Mouse (Mus musculus) thymus, adult 2 months (tissue): Measurements from ENCODE around the gene Klhl40. TPM values are rescaled to one million over a fixed set of nuclear protein-coding genes. Genes with fewer than 3 reads are reported as not detected.

Experiments
- DNase-seq: peaks from one replicate; pipeline ENCODE4 v3.0.0; 2021
- H3K27ac ChIP-seq: fragments of 200-500 bp; 2 replicates; pipeline ENCODE4 v1.5.1; 2012; ENCODE audit warnings: low read length, control low read depth; ENCODE audit not compliant: control insufficient read depth, insufficient read depth
- H3K27me3 ChIP-seq: fragments of 200-500 bp; 2 replicates; pipeline ENCODE4 v1.6.1; 2012; ENCODE audit warnings: mild to moderate bottlenecking, low read length, moderate library complexity, mixed read lengths; ENCODE audit not compliant: control insufficient read depth, insufficient read depth
- H3K36me3 ChIP-seq: fragments of 200-500 bp; 2 replicates; pipeline ENCODE4 v1.6.1; 2012; ENCODE audit warnings: mild to moderate bottlenecking, low read length, moderate library complexity; ENCODE audit not compliant: control insufficient read depth, insufficient read depth
- H3K4me1 ChIP-seq: fragments of 200-500 bp; replicated peaks from 2 replicates; pipeline ENCODE4 v1.6.1; 2012; ENCODE audit warnings: low read length; ENCODE audit not compliant: control insufficient read depth, insufficient read depth
- H3K4me3 ChIP-seq: fragments of 200-500 bp; 2 replicates; pipeline ENCODE4 v1.5.1; 2012; ENCODE audit warnings: mild to moderate bottlenecking, low read length, control low read depth, moderate library complexity; ENCODE audit not compliant: control insufficient read depth, insufficient read depth
- CTCF ChIP-seq: fragments of 200-500 bp; IDR thresholded peaks from 2 replicates; pipeline ENCODE4 v1.5.1; 2012; ENCODE audit warnings: mild to moderate bottlenecking, control low read depth, low read length, moderate library complexity, borderline replicate concordance; ENCODE audit not compliant: control insufficient read depth, poor library complexity, insufficient read depth; ENCODE audit errors: extremely low read depth
- POLR2A ChIP-seq: fragments of 200-500 bp; IDR thresholded peaks from 2 replicates; pipeline ENCODE4 v1.6.1; 2012; ENCODE audit warnings: mild to moderate bottlenecking, low read length, control low read depth, moderate library complexity; ENCODE audit not compliant: control insufficient read depth, poor library complexity, insufficient read depth; ENCODE audit errors: extremely low read depth
- WGBS: fragments of 180-500 bp; shearing (Covaris S2); methylation state at CpG from one replicate; pipeline ENCODE4 v1.1.7; 2018; 5-methylcytosine and 5-hydroxymethylcytosine counted together
- polyA plus RNA-seq: library from polyadenylated mRNA; depleted of rRNA; stranded (reverse); fragments of >200 nt; gene quantifications from 2 replicates; pipeline ENCODE4 v1.2.3, GENCODE M21; 2012; rRNA removed

The Klhl40 gene
- polyA plus RNA-seq, 1 experiment = 0.93 TPM

DNA sequence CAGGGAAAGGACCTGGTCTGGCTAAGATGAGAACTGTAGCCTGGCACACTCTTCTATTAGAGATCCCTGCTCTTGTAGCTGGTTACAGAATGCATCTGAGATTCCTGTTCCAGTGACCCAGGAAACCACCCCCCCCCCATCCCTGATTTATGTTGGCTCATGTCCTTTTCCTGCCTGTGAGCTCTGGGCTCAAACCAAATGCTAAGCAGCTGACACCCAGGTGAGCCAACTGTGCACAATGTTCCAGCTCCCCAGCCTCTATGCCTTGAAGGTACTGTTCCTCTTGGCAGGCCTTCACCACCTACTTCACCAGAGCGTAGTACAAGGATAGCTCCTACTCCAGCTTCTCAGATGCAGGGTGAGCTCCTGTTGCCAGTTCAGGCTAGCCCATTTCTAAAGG lies 45.6 kb downstream of the Klhl40 start:
- no peaks in the 10 kb centered on the region for H3K27me3 ChIP-seq
- no peak for DNase-seq
- H3K4me1 ChIP-seq = no peaks in the 10 kb centered on the region
- no peaks in the 10 kb centered on the region for H3K36me3 ChIP-seq
- WGBS = 93% methylated on average over 1 of the region's 1 CpGs
- no peak for TF ChIP-seq CTCF
- no peak overlapping the region for H3K4me3 ChIP-seq
- no peak overlapping the region for H3K27ac ChIP-seq

DNA sequence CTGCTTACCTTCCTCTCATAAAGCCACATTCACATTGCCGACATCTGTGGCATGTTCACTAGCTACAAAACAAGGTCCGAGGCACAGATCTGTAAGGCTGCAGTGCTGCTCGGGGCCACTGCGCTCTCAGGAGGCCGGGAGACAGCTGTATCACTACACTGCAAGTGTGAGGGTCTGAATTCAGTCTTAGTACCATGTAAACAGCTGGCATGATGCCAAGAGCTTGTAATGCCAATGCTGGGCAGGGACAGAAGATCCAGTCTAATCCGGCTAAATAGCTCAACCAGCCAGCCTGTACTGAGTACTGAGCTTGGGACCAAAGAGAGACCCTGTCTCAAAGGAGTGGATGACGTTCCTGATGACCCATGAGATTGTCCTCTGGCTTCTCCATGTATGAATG lies 46.6 kb downstream of the Klhl40 start:
- Histone ChIP-seq H3K4me1 (no peaks in the 10 kb centered on the region), H3K27me3 (no peaks in the 10 kb centered on the region), H3K36me3 (no peaks in the 10 kb centered on the region), H3K27ac (no peak overlapping the region), H3K4me3 (no peak overlapping the region)
- 97% methylated on average over 7 of the region's 7 CpGs for WGBS
- TF ChIP-seq POLR2A = no peak
- TF ChIP-seq CTCF = no peak
- DNase-seq = no peak

DNA sequence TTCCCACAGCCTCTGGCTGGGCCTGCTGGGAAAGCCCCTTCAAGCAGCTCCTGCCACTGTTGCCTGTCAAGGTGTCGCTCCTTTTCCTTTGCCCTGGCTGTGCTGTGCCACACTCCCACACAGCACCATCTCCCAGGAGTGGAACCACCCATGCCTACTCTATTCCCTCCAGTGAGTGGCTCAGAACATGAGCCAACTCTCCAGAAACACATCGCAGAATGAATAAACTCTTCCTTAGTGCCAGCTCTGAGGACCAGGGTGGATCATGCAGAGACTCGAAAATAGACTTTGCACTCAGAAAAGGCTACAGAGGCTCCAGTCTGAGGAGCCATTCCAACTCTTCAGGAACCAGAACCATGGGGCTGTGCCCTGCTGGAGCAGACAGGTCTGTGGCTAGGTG lies 48.9 kb downstream of the Klhl40 start:
- no peak overlapping the region for H3K27ac ChIP-seq
- H3K36me3 ChIP-seq = no peaks in the 10 kb centered on the region
- no peak for TF ChIP-seq POLR2A
- no peak for TF ChIP-seq CTCF
- 94% methylated on average over 3 of the region's 3 CpGs for WGBS
- H3K27me3 ChIP-seq = no peaks in the 10 kb centered on the region
- H3K4me1 ChIP-seq = no peaks in the 10 kb centered on the region
- no peak overlapping the region for H3K4me3 ChIP-seq
- DNase-seq = no peak

DNA sequence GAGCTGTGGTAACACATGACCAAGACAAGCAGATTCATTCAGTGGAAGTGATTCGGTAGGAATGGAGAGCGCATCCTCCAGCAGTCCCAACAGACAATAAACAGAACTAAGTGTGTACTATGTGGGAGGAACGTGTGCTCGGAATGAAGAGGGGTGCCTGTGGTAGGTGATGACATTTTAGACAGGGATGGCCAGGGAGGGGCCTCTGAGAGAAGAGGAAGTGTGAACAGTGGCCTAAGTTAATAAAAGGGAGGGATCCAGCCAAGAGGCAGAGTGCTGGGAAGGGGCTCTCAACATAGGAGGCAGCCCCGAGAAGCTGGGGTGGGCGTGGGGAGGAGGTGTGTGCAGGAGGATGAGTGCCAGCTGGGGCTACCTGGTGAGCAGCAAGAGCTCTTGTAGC lies 50.9 kb downstream of the Klhl40 start:
- H3K36me3 ChIP-seq = no peaks in the 10 kb centered on the region
- H3K27me3 ChIP-seq = no peaks in the 10 kb centered on the region
- 72% methylated on average over 6 of the region's 6 CpGs for WGBS
- H3K4me3 ChIP-seq = no peak overlapping the region
- no peak for TF ChIP-seq CTCF
- H3K4me1 ChIP-seq = no peaks in the 10 kb centered on the region
- no peak for DNase-seq
- no peak overlapping the region for H3K27ac ChIP-seq

DNA sequence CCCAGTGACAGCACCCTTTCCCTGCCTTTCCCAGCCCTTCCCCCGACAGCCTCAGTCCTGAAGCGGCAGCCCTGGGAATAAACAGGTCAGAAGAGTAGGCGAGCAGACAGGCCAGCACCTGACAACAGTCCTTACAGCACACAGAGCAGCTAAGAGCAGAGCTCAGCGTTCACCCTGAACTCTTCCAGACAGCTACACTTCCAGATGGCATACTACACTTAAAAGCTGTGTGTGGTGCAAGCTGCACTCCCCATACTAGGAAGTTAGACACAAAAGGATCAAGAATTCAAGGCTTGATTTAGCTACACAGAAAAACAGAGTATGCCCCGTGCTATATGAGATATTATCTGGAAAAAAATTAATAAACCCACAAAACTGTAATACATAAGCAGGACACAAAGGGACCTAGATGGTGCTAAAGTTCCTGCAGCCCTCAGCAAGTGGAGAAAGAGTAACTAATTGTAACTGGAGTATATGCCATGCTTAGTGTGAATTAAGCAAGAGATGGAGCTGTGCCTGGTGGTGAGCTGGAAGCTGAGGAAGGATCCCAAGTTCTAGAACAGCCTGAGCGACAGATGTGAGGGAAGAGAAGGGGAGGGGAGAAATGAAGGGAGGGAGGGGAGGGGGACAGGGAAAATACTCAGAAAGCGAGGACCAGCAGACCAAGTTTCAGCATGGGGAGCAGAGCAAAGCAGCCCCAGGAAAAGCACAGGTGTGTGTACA lies 52.0 kb downstream of the Klhl40 start:
- no peak overlapping the region for H3K4me3 ChIP-seq
- H3K36me3 ChIP-seq = no peaks in the 10 kb centered on the region
- no peak for DNase-seq
- no peak overlapping the region for H3K27ac ChIP-seq
- WGBS = 76% methylated on average over 7 of the region's 7 CpGs
- TF ChIP-seq CTCF (no peak), POLR2A (no peak)
- H3K4me1 ChIP-seq = no peaks in the 10 kb centered on the region
- no peaks in the 10 kb centered on the region for H3K27me3 ChIP-seq

DNA sequence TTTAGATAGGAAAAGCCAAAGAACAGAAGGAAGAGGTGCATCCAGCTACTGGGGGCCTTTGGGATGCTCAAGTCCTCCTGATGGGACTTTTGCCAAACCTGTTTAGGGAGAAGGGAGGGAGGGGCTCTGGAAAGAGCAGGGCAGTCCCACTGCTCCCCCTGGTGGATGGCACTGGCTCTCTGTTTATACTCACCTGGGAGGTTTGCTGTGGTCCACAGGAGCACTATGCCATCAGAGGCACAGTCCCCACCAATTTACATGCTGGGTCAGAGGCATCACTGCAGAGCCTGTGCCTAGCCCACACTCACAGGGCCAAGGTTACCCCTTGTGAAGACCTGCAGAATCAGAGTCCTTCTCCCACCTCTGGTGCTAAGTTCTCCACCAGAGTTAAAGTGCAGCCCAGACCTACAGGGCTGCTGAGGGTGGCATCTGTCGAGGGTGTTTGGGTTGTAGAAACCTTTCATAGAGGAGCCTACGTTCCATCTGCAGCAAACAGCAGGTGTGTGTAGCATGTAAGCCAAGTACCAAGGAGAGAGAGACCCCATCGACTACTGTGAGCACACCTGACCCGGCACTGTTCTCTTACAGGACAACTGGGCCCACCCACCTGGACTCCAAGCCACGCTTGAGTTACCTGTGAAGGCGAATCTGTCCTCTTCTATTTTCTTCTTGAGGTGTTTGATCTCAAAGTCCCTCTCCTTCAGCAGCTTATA lies 53.0 kb downstream of the Klhl40 start:
- H3K4me1 ChIP-seq = no peaks in the 10 kb centered on the region
- peak; percentile 74; the same call in 1 of the 2 replicates for TF ChIP-seq CTCF
- no peak for TF ChIP-seq POLR2A
- WGBS = 78% methylated on average over 6 of the region's 6 CpGs
- no peak overlapping the region for H3K4me3 ChIP-seq
- H3K27ac ChIP-seq = no peak overlapping the region
- H3K27me3 ChIP-seq = no peaks in the 10 kb centered on the region
- peak; percentile 57 for DNase-seq
- no peaks in the 10 kb centered on the region for H3K36me3 ChIP-seq

DNA sequence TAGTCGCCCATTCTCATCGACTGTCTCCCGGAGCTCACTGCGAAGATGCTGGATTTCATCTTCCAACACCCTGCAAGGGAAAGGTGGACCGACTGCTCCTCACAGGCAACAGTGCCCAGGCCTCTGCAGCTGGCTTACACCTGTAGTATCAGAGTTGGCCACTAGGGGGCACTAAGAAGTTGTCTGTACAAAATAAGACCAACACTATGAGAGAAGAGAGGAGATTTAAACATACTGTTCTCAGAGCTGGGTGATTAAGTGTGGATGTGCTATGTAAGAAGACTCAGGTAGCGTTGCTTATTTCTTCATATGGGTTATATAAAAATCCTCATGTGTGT lies 53.5 kb downstream of the Klhl40 start:
- no peaks in the 10 kb centered on the region for H3K27me3 ChIP-seq
- TF ChIP-seq CTCF = peak; percentile 75; the same call in 1 of the 2 replicates
- no peak for TF ChIP-seq POLR2A
- no peak overlapping the region for H3K27ac ChIP-seq
- H3K4me3 ChIP-seq = no peak overlapping the region
- DNase-seq = peak; percentile 73
- WGBS = 30% methylated on average over 6 of the region's 6 CpGs
- H3K36me3 ChIP-seq = no peaks in the 10 kb centered on the region
- H3K4me1 ChIP-seq = no peaks in the 10 kb centered on the region

Other genes starting within 250 kb of the Klhl40 start
- gene Lyzl4, start 135.5 kb upstream of the Klhl40 start, polyA plus RNA-seq = 0.31 and 0.62 TPM in 2 replicates
- gene Vipr1, start 134.9 kb upstream of the Klhl40 start, polyA plus RNA-seq = 6.5 and 7.0 TPM in 2 replicates
- 43.6 and 49.2 TPM in 2 replicates for gene Sec22c, start 72.1 kb upstream of the Klhl40 start, polyA plus RNA-seq
- gene Ss18l2, start 67.3 kb upstream of the Klhl40 start, polyA plus RNA-seq = 18.2 and 28.4 TPM in 2 replicates
- gene Nktr, start 58.4 kb upstream of the Klhl40 start, polyA plus RNA-seq = 93.3 and 95.4 TPM in 2 replicates
- 6.9 and 12.2 TPM in 2 replicates for gene Zfp651, start 18.3 kb upstream of the Klhl40 start, polyA plus RNA-seq
- gene Hhatl, start 14.9 kb downstream of the Klhl40 start, polyA plus RNA-seq = 1.1 and 12.5 TPM in 2 replicates
- gene Ccdc13, start 61.9 kb downstream of the Klhl40 start, polyA plus RNA-seq = 0.18 and 0.34 TPM in 2 replicates
- 9.1 and 17.6 TPM in 2 replicates for gene Higd1a, start 80.8 kb downstream of the Klhl40 start, polyA plus RNA-seq
- gene Ackr2, start 120.7 kb downstream of the Klhl40 start, polyA plus RNA-seq = 0.99 and 1.0 TPM in 2 replicates
- gene Cyp8b1, start 138.7 kb downstream of the Klhl40 start, polyA plus RNA-seq = 0.74 and 1.6 TPM in 2 replicates
- 0.64 and 0.69 TPM in 2 replicates for gene Fam198a, start 173.4 kb downstream of the Klhl40 start, polyA plus RNA-seq
- 15.2 and 19.3 TPM in 2 replicates for gene Pomgnt2, start 219.5 kb downstream of the Klhl40 start, polyA plus RNA-seq